Mouse (Mus musculus) heart, adult 2 months (tissue): ENCODE measurements at regions not wholly inside any gene's neighbourhood (a gene's known extent, or its start where the extent isn't known, plus 50 kb on each side); places are given as distances from the start of the nearest gene placed in this dataset.

Experiments used
- DNase-seq, 2 experiments: peaks; one replicate each; pipeline ENCODE4 v3.0.0; 2021
- H3K27ac ChIP-seq: fragments of 200-600 bp; 2 replicates; pipeline ENCODE4 v1.8.1; 2022
- H3K27me3 ChIP-seq: fragments of 200-500 bp; 2 replicates; pipeline ENCODE4 v1.6.1; 2012; ENCODE audit warnings: mild to moderate bottlenecking, low read length, inconsistent platforms, mixed read lengths; ENCODE audit not compliant: control insufficient read depth, insufficient read depth
- H3K36me3 ChIP-seq: fragments of 200-500 bp; 2 replicates; pipeline ENCODE4 v1.6.1; 2012; ENCODE audit warnings: low read length, inconsistent platforms; ENCODE audit not compliant: control insufficient read depth, insufficient read depth
- H3K4me1 ChIP-seq: fragments of 200-500 bp; 2 replicates; pipeline ENCODE4 v1.6.1; 2011; ENCODE audit warnings: low read length; ENCODE audit not compliant: control insufficient read depth, insufficient read depth
- H3K4me3 ChIP-seq: fragments of 200-600 bp; 2 replicates; pipeline ENCODE4 v1.8.1; 2022
- H3K79me2 ChIP-seq: fragments of 200-500 bp; replicated peaks from 2 replicates; pipeline ENCODE4 v1.6.1; 2012; ENCODE audit warnings: mild to moderate bottlenecking, inconsistent platforms, low read length, moderate library complexity, mixed read lengths; ENCODE audit not compliant: control insufficient read depth, insufficient read depth
- H3K9ac ChIP-seq: fragments of 200-500 bp; 2 replicates; pipeline ENCODE4 v1.6.1; 2012; ENCODE audit warnings: low read depth, mild to moderate bottlenecking, control low read depth, inconsistent platforms, low read length, mixed read lengths
- CTCF ChIP-seq: fragments of 200-600 bp; IDR thresholded peaks from 2 replicates; pipeline ENCODE4 v1.8.1; 2022; ENCODE audit warnings: antibody characterized with exemption, mild to moderate bottlenecking, moderate library complexity
- EP300 ChIP-seq: fragments of 200-500 bp; IDR thresholded peaks from 2 replicates; pipeline ENCODE4 v1.6.1; 2011; ENCODE audit warnings: low read depth, low read length, control low read depth; ENCODE audit not compliant: insufficient read depth
- POLR2A ChIP-seq: fragments of 200-500 bp; IDR thresholded peaks from 2 replicates; pipeline ENCODE4 v1.6.1; 2011; ENCODE audit warnings: mild to moderate bottlenecking, low read depth, low read length, control low read depth; ENCODE audit not compliant: insufficient read depth
- WGBS: fragments of 180-500 bp; shearing (Covaris S2); methylation state at CpG from one replicate; pipeline ENCODE4 v1.1.7; 2018; 5-methylcytosine and 5-hydroxymethylcytosine counted together
- intact Hi-C: fragments of 180-260 bp; cut with DNase I; formaldehyde crosslinking; loops from one replicate; pipeline ENCODE4 v1.15.1; 2025

DNA sequence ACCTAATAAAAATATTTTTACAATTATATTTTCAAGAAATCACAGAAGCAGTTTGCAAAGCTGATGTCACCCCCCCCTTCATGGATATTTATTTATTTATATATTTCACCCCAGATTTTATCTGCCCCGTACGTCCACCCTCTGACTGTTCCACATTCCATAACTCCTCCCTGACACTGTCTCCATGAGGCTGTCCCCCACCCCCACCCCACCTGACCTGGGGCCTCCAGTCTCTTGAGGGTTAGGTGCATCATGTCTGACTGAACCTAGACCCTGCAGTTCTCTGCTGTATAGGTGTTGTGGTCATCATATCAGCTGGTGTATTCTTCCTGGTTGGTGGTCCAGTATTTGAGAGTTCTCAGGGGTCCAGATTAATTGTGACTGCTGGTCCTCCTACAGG, 1083.9 kb upstream of the Cadm2 start:
- no peak for DNase-seq
- TF ChIP-seq EP300 (no peak), POLR2A (no peak), CTCF (no peak)
- Histone ChIP-seq H3K27me3 (no peaks in the 10 kb centered on the region), H3K4me3 (no peak overlapping the region), H3K79me2 (no peaks in the 10 kb centered on the region), H3K36me3 (no peaks in the 10 kb centered on the region), H3K9ac (no peak overlapping the region), H3K4me1 (no peaks in the 10 kb centered on the region), H3K27ac (no peak overlapping the region)
- WGBS = 78% methylated on average over 2 of the region's 2 CpGs
- intact Hi-C loops = no loop called here

DNA sequence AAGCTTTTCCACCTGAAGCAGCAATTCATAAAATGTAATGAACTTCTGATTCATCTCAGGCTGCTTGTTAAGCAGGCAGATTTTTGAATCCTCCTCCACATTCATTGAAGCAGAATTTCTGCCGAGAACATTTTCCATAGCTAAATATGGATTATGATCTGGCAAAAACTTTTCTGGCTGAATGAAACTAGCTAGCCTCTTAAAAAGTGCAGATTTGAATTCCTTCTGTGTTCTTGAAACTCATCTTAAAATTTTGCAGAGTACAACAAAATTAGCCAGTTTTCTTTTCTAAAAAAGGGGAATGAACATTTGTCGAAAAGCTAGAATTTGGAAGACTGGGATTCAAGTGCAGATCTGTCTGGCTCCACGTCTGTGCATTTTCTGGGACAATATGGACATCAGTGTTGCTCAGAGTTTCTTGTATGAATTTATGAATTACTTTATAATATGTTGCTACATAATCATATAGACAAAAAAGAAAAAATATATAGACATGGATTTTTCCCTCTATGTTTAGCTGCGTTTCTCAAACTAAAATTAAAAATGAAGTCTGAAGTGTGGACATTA, 1046.3 kb upstream of the Cadm2 start:
- intact Hi-C loops = no loop called here
- 74% methylated on average over 4 of the region's 4 CpGs for WGBS
- no peak overlapping the region for H3K4me3 ChIP-seq
- no peaks in the 10 kb centered on the region for H3K4me1 ChIP-seq
- no peaks in the 10 kb centered on the region for H3K36me3 ChIP-seq
- no peak overlapping the region for H3K27ac ChIP-seq
- no peaks in the 10 kb centered on the region for H3K27me3 ChIP-seq
- TF ChIP-seq POLR2A (no peak), CTCF (no peak), EP300 (no peak)
- H3K9ac ChIP-seq = no peak overlapping the region
- H3K79me2 ChIP-seq = no peaks in the 10 kb centered on the region
- DNase-seq = no peak

DNA sequence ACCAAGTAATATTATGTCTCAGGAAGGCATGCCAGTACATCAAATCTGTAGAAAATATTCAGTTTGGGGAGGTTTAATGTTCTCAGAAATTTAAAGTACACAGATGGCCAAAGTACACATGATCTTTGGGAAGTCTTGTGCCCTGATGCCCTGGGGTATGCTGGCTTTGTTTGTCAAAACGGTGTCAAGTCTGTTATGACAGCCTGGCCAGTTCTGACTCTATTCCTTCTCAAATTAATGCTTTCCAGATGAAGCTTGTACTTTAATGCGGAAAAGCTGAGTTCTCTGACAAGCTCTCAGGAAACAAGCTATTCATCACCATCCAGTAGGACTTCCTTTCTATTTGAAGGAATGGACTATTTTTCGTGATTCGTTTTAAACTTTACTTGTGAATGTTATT, 1037.7 kb upstream of the Cadm2 start:
- intact Hi-C loops = no loop called here
- H3K27me3 ChIP-seq = no peaks in the 10 kb centered on the region
- WGBS = 51% methylated on average over 4 of the region's 4 CpGs
- no peaks in the 10 kb centered on the region for H3K36me3 ChIP-seq
- no peak overlapping the region for H3K4me3 ChIP-seq
- H3K9ac ChIP-seq = no peak overlapping the region
- no peak for DNase-seq
- TF ChIP-seq EP300 (no peak), CTCF (no peak), POLR2A (no peak)
- no peaks in the 10 kb centered on the region for H3K79me2 ChIP-seq
- no peak overlapping the region for H3K27ac ChIP-seq
- H3K4me1 ChIP-seq = no peaks in the 10 kb centered on the region

DNA sequence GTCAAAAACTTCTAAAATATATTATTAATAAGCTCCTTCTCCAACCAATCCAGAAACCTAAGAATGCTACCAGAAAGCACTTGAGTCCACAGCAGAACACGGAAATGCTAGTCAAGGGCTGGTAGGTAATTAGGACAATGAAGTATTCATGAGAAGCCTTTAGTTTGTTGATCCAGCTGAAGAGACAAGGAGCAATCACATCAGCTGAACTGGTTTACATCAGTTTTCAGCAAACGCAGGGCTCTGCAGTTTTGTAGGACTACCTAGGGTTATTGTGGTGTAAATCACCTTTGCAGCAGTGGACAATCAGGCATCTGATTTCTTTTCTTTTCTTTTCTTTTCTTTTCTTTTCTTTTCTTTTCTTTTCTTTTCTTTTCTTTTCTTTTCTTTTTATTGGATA, 1007.3 kb upstream of the Cadm2 start:
- 67% methylated on average over 2 of the region's 2 CpGs for WGBS
- H3K27ac ChIP-seq = no peak overlapping the region
- intact Hi-C loops = no loop called here
- H3K79me2 ChIP-seq = no peaks in the 10 kb centered on the region
- H3K4me1 ChIP-seq = no peaks in the 10 kb centered on the region
- no peak for TF ChIP-seq EP300
- no peak for TF ChIP-seq POLR2A
- TF ChIP-seq CTCF = no peak
- H3K36me3 ChIP-seq = no peaks in the 10 kb centered on the region
- H3K27me3 ChIP-seq = no peaks in the 10 kb centered on the region
- no peak for DNase-seq
- H3K4me3 ChIP-seq = no peak overlapping the region
- H3K9ac ChIP-seq = no peak overlapping the region

DNA sequence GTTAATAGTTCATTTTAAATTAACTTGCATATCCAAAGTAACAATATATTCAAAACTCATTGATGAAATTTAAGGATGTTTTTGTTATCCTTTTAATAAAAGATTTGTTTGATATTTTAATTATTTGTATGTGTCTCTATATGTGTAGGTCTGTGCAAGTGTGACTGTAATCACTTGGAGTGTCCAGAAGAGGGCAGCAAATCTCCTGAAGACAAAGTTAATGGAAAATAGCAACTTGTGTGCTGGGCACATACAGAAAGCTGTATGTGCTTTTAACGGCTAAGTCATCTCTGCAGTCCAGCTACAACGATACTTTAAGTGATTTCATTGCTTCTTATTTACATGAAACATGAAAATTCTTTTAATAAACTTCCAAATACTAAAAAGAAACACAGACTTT, 993.3 kb upstream of the Cadm2 start:
- H3K4me3 ChIP-seq = no peak overlapping the region
- no peaks in the 10 kb centered on the region for H3K27me3 ChIP-seq
- no peak for DNase-seq
- H3K4me1 ChIP-seq = no peaks in the 10 kb centered on the region
- TF ChIP-seq CTCF (peak; percentile 32), EP300 (no peak), POLR2A (no peak)
- no peak overlapping the region for H3K9ac ChIP-seq
- H3K79me2 ChIP-seq = no peaks in the 10 kb centered on the region
- intact Hi-C loops = no loop called here
- H3K27ac ChIP-seq = no peak overlapping the region
- WGBS = 68% methylated on average over 2 of the region's 2 CpGs
- H3K36me3 ChIP-seq = no peaks in the 10 kb centered on the region
